Mouse (Mus musculus) E14TG2a.4 (cell line): Measurements from ENCODE around the gene Tns4.

ENCODE experiments used
- H3K27me3 ChIP-seq: 2 replicates; pipeline ENCODE4 v1.6.1; 2014; ENCODE audit warnings: low read length, control low read depth; ENCODE audit not compliant: insufficient read depth
- H3K36me3 ChIP-seq: 2 replicates; pipeline ENCODE4 v1.6.1; 2014; ENCODE audit warnings: low read length, control low read depth; ENCODE audit not compliant: insufficient read depth
- H3K4me1 ChIP-seq: replicated peaks from 2 replicates; pipeline ENCODE4 v1.6.1; 2014; ENCODE audit warnings: low read depth, low read length, control low read depth
- H3K4me3 ChIP-seq: replicated peaks from 2 replicates; pipeline ENCODE4 v1.5.1; 2014; ENCODE audit warnings: mild to moderate bottlenecking, low read length
- H3K9me3 ChIP-seq: 2 replicates; pipeline ENCODE4 v1.6.1; 2014; ENCODE audit warnings: low read length, control low read depth
- CTCF ChIP-seq: conservative IDR thresholded peaks from 2 replicates; pipeline ENCODE4 v1.5.1; 2014; ENCODE audit warnings: low read length
- NANOG ChIP-seq: IDR thresholded peaks from 2 replicates; pipeline ENCODE4 v1.6.1; 2014; ENCODE audit warnings: borderline replicate concordance, low read length, mixed read lengths
- POU5F1 ChIP-seq: IDR thresholded peaks from 2 replicates; pipeline ENCODE4 v1.6.1; 2014; ENCODE audit warnings: low read length, borderline replicate concordance

Tns4 gene

DNA sequence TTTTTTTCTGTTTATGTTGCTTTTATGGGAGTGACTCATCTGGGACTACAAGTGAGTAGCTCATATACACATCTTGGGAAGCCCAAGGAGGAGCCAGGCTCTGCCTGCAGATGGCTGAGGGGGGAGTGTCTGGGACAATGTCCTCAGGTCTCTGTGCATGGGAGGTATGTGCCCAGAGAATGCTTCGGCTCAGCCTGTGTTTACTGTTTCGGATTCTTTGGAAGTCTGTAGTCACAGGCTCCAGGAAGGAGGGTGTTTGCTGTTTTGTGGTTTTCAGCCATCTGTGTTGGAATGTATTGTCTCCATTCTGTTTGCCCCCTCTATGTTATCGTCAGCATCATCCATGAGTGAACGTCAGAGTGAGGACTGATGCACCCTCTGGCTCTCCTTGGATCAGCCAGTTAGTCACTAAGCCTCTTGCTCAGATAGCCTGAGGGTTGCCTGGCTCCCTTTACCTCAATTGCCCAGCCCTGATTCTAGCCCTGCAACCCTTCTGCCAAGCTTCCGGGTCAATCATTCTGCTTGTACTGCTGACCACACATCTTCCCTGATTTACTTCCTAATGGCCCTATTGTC, 12.3 kb downstream of the Tns4 start:
- Histone ChIP-seq H3K4me3 (no peak overlapping the region), H3K36me3 (no peaks in the 10 kb centered on the region), H3K4me1 (peaks cover 31% of the 10 kb centered on the region), H3K27me3 (peaks cover 21% of the 10 kb centered on the region; the same call in 1 of the 2 replicates), H3K9me3 (no peaks in the 10 kb centered on the region)
- no peak for TF ChIP-seq NANOG
- TF ChIP-seq POU5F1 = no peak
- TF ChIP-seq CTCF = no peak

DNA sequence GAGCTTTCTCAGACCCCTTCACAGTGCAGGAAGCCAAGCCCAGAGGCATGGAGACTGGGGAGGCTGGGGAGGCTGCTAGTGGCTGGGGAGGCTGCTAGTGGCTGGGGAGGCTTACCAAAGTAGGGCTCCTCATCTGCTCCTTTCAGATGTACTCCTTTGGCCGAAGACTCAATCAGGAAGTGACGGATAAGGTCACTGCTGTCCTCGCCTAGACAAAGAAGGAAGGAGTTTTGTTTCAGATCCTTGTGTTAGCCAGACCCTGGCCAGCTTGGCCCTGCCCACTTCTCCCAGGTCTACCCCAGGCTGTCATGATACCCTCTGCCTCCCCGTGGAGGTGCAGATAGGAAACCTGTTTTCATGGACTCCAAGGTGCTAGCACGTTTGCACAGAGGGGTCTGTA, 15.3 kb downstream of the Tns4 start:
- Histone ChIP-seq H3K9me3 (no peaks in the 10 kb centered on the region), H3K4me3 (no peak overlapping the region), H3K36me3 (no peaks in the 10 kb centered on the region), H3K27me3 (peaks cover 18% of the 10 kb centered on the region), H3K4me1 (peaks cover 18% of the 10 kb centered on the region)
- no peak for TF ChIP-seq CTCF
- no peak for TF ChIP-seq POU5F1
- no peak for TF ChIP-seq NANOG

DNA sequence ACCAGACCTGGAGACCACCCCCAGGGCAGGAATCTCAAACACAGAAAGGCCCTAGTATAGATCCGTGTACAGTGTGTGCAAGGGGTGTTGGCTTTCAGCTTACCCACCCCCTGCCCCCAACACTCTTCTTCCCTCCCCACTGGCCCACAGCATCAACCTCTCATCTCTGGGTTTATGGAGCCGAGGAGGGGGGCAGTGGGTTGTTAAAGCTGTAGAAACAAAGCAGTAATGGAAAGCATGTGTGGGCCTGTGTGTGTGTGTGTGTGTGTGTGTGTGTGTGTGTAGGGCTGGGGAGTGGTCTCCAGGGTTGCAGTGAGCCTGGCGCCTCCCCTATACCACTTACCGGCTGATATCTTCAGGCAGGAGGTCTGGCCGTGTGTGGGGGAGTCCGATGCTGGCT, 17.2 kb downstream of the Tns4 start:
- H3K27me3 ChIP-seq = peaks cover 18% of the 10 kb centered on the region
- TF ChIP-seq NANOG (no peak), POU5F1 (no peak), CTCF (no peak)
- H3K4me3 ChIP-seq = no peak overlapping the region
- no peaks in the 10 kb centered on the region for H3K9me3 ChIP-seq
- peaks cover 14% of the 10 kb centered on the region for H3K4me1 ChIP-seq
- no peaks in the 10 kb centered on the region for H3K36me3 ChIP-seq

DNA sequence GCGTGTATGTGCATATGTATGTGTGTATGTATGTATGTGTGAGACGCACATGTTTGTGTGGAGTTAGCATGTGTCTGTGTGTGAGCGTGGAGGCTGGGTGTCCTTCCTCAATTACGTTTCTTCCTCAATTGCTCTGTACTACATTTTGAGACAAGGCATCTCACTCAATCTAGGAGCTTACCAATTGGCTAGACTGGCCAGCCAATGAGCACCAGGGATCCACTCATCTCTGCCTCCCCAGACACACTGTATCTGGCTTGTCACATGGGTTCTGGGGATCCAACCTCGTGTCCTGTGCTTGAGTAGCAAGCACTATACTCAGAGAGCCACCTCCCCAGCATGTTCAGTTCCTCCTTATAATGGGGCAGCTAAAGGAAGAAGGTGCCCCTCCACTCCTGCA, 20.7 kb downstream of the Tns4 start:
- Histone ChIP-seq H3K9me3 (no peaks in the 10 kb centered on the region), H3K4me1 (peaks cover 11% of the 10 kb centered on the region), H3K4me3 (no peak overlapping the region), H3K27me3 (peaks cover 21% of the 10 kb centered on the region), H3K36me3 (no peaks in the 10 kb centered on the region)
- no peak for TF ChIP-seq NANOG
- TF ChIP-seq POU5F1 = no peak
- TF ChIP-seq CTCF = no peak

DNA sequence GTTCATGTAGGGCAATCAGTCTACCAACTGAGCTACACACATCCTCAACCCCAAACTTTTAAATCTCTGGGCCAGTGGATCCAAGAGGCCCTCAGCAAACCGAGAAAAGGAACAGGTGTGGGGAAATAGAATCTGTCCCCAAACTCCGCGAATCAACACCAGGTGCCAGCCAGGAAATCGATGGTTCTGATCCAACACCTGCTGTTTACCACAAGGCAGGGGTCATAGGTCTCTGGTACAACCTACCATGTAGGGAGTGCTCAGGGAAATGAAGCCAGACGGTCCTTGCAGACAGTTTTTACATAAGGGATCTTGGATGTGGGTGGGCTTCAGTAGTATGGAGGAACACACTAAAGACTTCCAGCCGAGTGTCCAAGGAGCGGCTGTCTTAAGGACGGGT, 21.5 kb downstream of the Tns4 start:
- TF ChIP-seq NANOG (no peak), POU5F1 (no peak), CTCF (no peak)

DNA sequence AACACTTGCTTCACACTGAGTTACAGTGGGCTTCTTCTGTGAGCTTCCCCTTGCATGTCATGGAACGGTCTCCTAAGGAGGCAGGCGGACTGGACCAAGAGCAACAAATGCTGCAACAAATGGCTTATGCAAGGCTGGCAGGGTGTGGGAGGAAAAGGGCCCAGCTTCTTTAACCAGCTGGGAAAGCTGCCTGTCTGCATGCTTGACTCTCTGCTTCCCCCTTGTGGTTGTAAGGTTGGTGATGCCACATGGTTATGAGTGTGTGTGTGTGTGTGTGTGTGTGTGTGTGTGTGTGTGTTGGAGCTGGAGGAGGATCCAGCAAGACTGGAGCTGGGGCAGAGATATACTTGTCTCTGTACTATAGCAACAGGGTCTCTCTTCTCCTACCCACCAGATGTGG, 23.1 kb downstream of the Tns4 start:
- no peaks in the 10 kb centered on the region for H3K36me3 ChIP-seq
- TF ChIP-seq CTCF (peak; percentile 61), NANOG (no peak), POU5F1 (no peak)

More for the DNA sequence above, 21.5 kb downstream of the Tns4 start:
- H3K27me3 ChIP-seq = peaks cover 22% of the 10 kb centered on the region
- no peaks in the 10 kb centered on the region for H3K36me3 ChIP-seq
- H3K4me3 ChIP-seq = no peak overlapping the region
- peaks cover 18% of the 10 kb centered on the region for H3K4me1 ChIP-seq
- H3K9me3 ChIP-seq = no peaks in the 10 kb centered on the region

DNA sequence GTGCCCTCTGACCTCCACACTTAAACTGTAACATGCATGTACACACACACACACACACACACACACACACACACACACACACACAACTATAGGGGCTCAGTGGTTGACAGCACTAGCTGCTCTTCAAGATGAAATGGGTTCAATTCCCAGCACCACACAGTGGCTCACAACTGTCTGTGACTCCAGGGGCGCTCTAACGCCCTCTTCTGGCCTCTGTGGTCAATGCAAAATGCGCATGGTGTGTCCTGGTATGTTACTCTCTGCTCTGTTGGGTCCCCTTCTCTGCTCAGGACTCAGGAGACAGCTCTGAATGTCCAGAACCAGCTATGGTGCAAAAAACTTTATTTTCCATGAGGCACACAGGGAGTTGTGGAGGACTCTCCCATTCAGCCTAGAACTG, 23.8 kb downstream of the Tns4 start:
- H3K36me3 ChIP-seq = no peaks in the 10 kb centered on the region
- peak; percentile 52 for TF ChIP-seq CTCF
- TF ChIP-seq POU5F1 = no peak
- TF ChIP-seq NANOG = no peak

More for the DNA sequence above, 23.1 kb downstream of the Tns4 start:
- Histone ChIP-seq H3K9me3 (no peaks in the 10 kb centered on the region), H3K27me3 (peaks cover 13% of the 10 kb centered on the region), H3K4me1 (peaks cover 29% of the 10 kb centered on the region), H3K4me3 (no peak overlapping the region)

DNA sequence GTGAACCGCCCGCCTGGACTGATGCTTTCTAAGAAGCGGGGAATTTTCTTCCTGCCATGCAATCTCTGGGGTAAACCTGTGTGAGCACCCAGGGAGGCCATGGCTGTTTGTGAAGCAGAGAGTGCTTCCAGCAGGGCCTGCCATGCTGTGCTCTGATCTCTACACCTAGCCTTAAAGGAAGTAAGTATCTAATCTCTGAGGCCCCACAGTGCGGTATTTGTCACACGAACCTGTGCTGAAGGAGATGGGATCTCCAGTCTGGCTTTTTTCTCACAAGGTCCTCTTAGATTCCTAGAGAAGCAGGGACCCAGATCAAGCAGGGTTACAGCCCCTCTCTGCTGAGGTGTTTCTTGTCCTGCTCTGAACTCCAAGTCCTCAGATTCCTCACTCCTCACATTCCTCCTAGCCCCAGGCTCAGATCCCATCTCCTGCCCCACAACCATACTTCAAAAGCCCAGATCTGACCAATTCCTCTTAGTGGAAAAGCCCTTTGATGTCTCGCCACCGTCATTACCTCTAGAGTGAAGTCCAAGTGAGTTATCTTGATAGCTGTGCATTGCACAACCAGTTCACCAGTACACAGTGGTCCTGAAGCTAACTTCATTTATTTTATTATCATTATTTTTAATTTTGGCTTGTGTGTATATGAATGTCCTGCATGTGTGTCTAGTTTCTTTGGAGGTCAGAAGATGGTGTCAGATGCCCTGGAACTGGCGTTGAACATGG, 25.5 kb downstream of the Tns4 start:
- TF ChIP-seq POU5F1 (no peak), CTCF (no peak), NANOG (no peak)

More for the DNA sequence above, 23.8 kb downstream of the Tns4 start:
- H3K9me3 ChIP-seq = no peaks in the 10 kb centered on the region
- H3K27me3 ChIP-seq = peaks cover 7% of the 10 kb centered on the region
- H3K4me3 ChIP-seq = no peak overlapping the region
- H3K4me1 ChIP-seq = peaks cover 35% of the 10 kb centered on the region

More for the DNA sequence above, 25.5 kb downstream of the Tns4 start:
- Histone ChIP-seq H3K4me1 (peaks cover 47% of the 10 kb centered on the region), H3K4me3 (peak overlapping the region; percentile 32), H3K9me3 (no peaks in the 10 kb centered on the region), H3K36me3 (no peaks in the 10 kb centered on the region), H3K27me3 (peaks cover 17% of the 10 kb centered on the region)
